Mouse (Mus musculus): ENCODE measurements around the gene Six6.

GRCm38 (mm10) chr12:72957829-72958424, 18.2 kb downstream of the Six6 start:
- TF ChIP-seq CTCF (IDR thresholded peaks at IDR 0.05; ENCODE audit: extremely low read depth, insufficient read length, insufficient replicate concordance, low read depth, low read length), result no peak
- no peak for TF ChIP-seq POLR2A (IDR thresholded peaks at IDR 0.05; ENCODE audit: low read depth, low read length)
